Mouse (Mus musculus) urinary bladder, postnatal 14 days (tissue): ENCODE measurements around the gene Anks1.

Experiments
- DNase-seq: peaks from one replicate; pipeline ENCODE4 v3.0.0; 2021; ENCODE audit warnings: low spot score

Anks1 gene

GRCm38 (mm10) chr17:28021911-28022310 lies 112.8 kb downstream of the Anks1 start:
- DNase-seq, result no peak

- no peak for DNase-seq
These were observed 113.9 kb downstream of the Anks1 start for GRCm38 (mm10) chr17:28022854-28023655.

GRCm38 (mm10) chr17:28025541-28025961 lies 116.4 kb downstream of the Anks1 start:
- DNase-seq, result no peak

- no peak for DNase-seq
These were observed 117.2 kb downstream of the Anks1 start for GRCm38 (mm10) chr17:28026111-28026872.

GRCm38 (mm10) chr17:28027197-28027596 lies 118.1 kb downstream of the Anks1 start:
- no peak for DNase-seq

GRCm38 (mm10) chr17:28028236-28028635 lies 119.1 kb downstream of the Anks1 start:
- no peak for DNase-seq

GRCm38 (mm10) chr17:28029308-28029707 lies 120.2 kb downstream of the Anks1 start:
- DNase-seq, result no peak

GRCm38 (mm10) chr17:28030446-28030845 lies 121.3 kb downstream of the Anks1 start:
- no peak for DNase-seq

GRCm38 (mm10) chr17:28031281-28031941 lies 122.3 kb downstream of the Anks1 start:
- DNase-seq, result no peak

- DNase-seq, result no peak
These were observed 123.1 kb downstream of the Anks1 start for GRCm38 (mm10) chr17:28032219-28032618.

- no peak for DNase-seq
These were observed 124.0 kb downstream of the Anks1 start for GRCm38 (mm10) chr17:28033046-28033580.

GRCm38 (mm10) chr17:28034986-28035385 lies 125.9 kb downstream of the Anks1 start:
- no peak for DNase-seq

- no peak for DNase-seq
These were observed 128.0 kb downstream of the Anks1 start for GRCm38 (mm10) chr17:28036813-28037756.

- DNase-seq, result no peak
These were observed 131.5 kb downstream of the Anks1 start for GRCm38 (mm10) chr17:28040620-28041019.

GRCm38 (mm10) chr17:28041298-28041697 lies 132.2 kb downstream of the Anks1 start:
- no peak for DNase-seq

- no peak for DNase-seq
These were observed 133.2 kb downstream of the Anks1 start for GRCm38 (mm10) chr17:28042299-28042771.

GRCm38 (mm10) chr17:28047017-28047416 lies 137.9 kb downstream of the Anks1 start:
- no peak for DNase-seq

GRCm38 (mm10) chr17:28047520-28047919 lies 138.4 kb downstream of the Anks1 start:
- no peak for DNase-seq

- no peak for DNase-seq
These were observed 139.3 kb downstream of the Anks1 start for GRCm38 (mm10) chr17:28048425-28048824.

GRCm38 (mm10) chr17:28050210-28050609 lies 141.1 kb downstream of the Anks1 start:
- peak; percentile 46 for DNase-seq

GRCm38 (mm10) chr17:28052293-28052863 lies 143.3 kb downstream of the Anks1 start:
- DNase-seq, result no peak
